ENCODE assay signal across 28 mouse cellular contexts in genomic region chr12:73405106-73405505, GRCm38 (mm10).
DNase-seq lines count a peak whose midpoint lies in the region.
"Had no signal": no experiment of that assay in that cellular context is flagged by ENCODE, and none has a peak within 500 bp of the region (broad histone marks: within the 10 kb centered on the region; RNA-seq: fewer than 3 reads in every experiment).

No protein-coding gene starts in this region.

- H3K4me3 ChIP-seq in limb, embryonic 10.5 days: no peak overlapping the region
- H3K4me3 ChIP-seq: embryonic facial prominence, embryonic 12.5 days; forebrain, embryonic 15.5 days; hindbrain, embryonic 12.5 days; layer of hippocampus, adult 2 months; left cerebral cortex, adult 2 months; liver, embryonic 12.5 days; midbrain, embryonic 12.5 days had no signal

- peak; percentile 5 to 11 for DNase-seq in gastrocnemius, postnatal 4 days (ENCODE audit: low spot score in 2 of 2)
- DNase-seq in gastrocnemius, postnatal 25 days: no peak
- DNase-seq in heart, postnatal 4 days: peak; percentile 3
- no peak for DNase-seq in heart, adult 9 months (ENCODE audit: low spot score in 2 of 2)
- peak; percentile 44 for DNase-seq in retina, embryonic 14.5 days (ENCODE audit: low spot score)
- DNase-seq in retina, postnatal 1 day: no peak
- DNase-seq in limb, embryonic 10.5 days (ENCODE audit: low spot score): no peak
- no peak for DNase-seq in ovary, postnatal 14 days (ENCODE audit: low spot score)
- DNase-seq: adrenal gland, postnatal 10 days; cerebellum, adult 8-10 months; cerebellum, postnatal 36 days; embryo, embryonic 11 days; heart, adult 18-20 months; kidney, adult 11 months; kidney, postnatal 36 days; liver, postnatal 0 days; lung, postnatal 36 days; right cerebral cortex, adult 18-20 months; spleen, adult 18-20 months; thymus, postnatal 14 days had no signal

- WGBS in limb, embryonic 10.5 days: 64% methylated on average over 8 of the region's 8 CpGs

- H3K4me1 ChIP-seq in limb, embryonic 10.5 days: peaks cover 64% of the 10 kb centered on the region
- H3K4me1 ChIP-seq: liver, embryonic 12.5 days had no signal

- H3K9me3 ChIP-seq in limb, embryonic 10.5 days (replicated peaks): no peaks in the 10 kb centered on the region
- H3K9me3 ChIP-seq: embryonic facial prominence, embryonic 12.5 days; forebrain, embryonic 15.5 days; hindbrain, embryonic 12.5 days; liver, embryonic 12.5 days; midbrain, embryonic 12.5 days had no signal

- 0 out of 2 replicates have a peak overlapping the region, but pooled peaks have one; percentile 59 for H3K27ac ChIP-seq in limb, embryonic 10.5 days
- H3K27ac ChIP-seq: embryonic facial prominence, embryonic 12.5 days; forebrain, embryonic 15.5 days; hindbrain, embryonic 12.5 days; layer of hippocampus, adult 2 months; left cerebral cortex, adult 2 months; liver, embryonic 12.5 days; midbrain, embryonic 12.5 days had no signal

- no peaks in the 10 kb centered on the region for H3K36me3 ChIP-seq in limb, embryonic 10.5 days
- H3K36me3 ChIP-seq: embryonic facial prominence, embryonic 12.5 days; forebrain, embryonic 15.5 days; hindbrain, embryonic 12.5 days; liver, embryonic 12.5 days; midbrain, embryonic 12.5 days had no signal

- peaks cover 11% of the 10 kb centered on the region for H3K27me3 ChIP-seq in limb, embryonic 10.5 days (ENCODE audit: low read depth, poor library complexity, severe bottlenecking)
- H3K27me3 ChIP-seq: forebrain, embryonic 15.5 days; hindbrain, embryonic 12.5 days; liver, embryonic 12.5 days; midbrain, embryonic 12.5 days; Patski had no signal

Comparison
In these comparisons a context has a peak if more than half of its experiments do, and no peak if none do; other contexts are left out.
1. DNase-seq: peak in gastrocnemius, postnatal 4 days (2 of 2), heart, postnatal 4 days (single experiment) and retina, embryonic 14.5 days (single experiment); none in gastrocnemius, postnatal 25 days (single experiment), heart, adult 9 months (0 of 2), retina, postnatal 1 day (single experiment), limb, embryonic 10.5 days (single experiment) and ovary, postnatal 14 days (single experiment).